Mouse (Mus musculus) telencephalon, adult 2 months (tissue): ENCODE results near the gene Acad9.
A peak's percentile ranks its signal among the peaks of the same experiment; 100 is the strongest.
"Not testable (repeated sequence)": the region's sequence is repeated elsewhere in the genome, so short reads cannot be mapped to it uniquely, and the experiment has no call there.

Source experiments
- DNase-seq: peaks from one replicate; pipeline ENCODE4 v3.0.0-alpha.2; 2011; ENCODE audit warnings: low read depth, low spot score

The Acad9 gene

DNA sequence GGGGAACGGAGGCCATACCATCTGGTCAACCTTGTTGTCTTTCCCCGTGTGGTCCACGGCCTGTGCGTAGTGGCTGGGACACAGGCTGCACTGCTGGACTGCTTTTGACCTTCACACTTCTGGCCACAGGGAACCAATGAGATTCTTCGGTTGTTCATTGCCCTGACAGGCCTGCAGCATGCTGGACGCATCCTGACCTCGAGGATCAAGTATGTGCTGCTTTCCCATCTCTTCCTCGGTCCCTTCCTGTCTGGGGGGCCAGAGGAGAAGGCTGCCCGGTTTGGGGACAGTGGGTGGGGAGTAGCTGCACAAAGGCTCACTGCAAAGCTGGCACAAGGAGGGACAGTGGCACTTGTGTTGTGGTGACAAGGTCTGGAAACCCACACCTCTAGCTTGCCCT lies 21.8 kb downstream of the Acad9 start:
- no peak for DNase-seq

DNA sequence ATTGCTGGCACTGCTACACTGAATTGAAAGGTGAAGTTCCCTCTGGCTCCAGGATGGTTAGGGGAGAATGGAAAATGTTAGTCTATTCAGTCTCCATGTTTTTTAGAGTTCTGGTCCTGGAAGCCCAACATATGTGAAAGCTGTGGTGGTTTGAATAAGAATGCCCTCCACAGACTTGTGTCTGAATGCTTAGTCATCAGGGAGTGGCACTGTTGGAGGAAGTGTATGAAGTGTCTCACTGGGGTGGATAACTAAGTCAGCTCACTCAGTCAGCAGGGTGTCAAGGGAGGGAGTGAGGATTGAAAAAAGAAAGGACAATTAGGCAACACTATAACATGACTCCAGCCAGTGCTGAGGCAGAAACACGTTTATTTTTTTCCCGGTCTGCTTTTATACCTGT lies 29.6 kb downstream of the Acad9 start:
- DNase-seq = no peak

DNA sequence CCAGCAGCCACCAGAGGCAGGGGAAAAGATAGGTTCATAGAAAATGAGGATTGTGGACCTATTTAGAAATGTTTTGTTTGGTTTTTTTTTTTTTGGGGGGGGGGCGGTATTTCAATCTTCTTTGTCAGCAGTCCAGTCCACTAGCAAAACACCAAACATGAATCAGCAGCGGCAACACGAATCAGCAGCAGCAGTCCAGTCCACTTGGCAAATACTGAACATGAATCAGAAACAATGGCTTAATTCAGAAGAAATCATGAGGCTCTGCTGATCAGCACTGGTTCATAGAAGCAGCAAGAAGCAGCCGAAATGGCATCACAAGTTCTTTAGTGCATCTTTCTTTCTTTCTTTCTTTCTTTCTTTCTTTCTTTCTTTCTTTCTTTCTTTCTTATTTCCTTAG lies 50.3 kb downstream of the Acad9 start:
- DNase-seq = no peak

DNA sequence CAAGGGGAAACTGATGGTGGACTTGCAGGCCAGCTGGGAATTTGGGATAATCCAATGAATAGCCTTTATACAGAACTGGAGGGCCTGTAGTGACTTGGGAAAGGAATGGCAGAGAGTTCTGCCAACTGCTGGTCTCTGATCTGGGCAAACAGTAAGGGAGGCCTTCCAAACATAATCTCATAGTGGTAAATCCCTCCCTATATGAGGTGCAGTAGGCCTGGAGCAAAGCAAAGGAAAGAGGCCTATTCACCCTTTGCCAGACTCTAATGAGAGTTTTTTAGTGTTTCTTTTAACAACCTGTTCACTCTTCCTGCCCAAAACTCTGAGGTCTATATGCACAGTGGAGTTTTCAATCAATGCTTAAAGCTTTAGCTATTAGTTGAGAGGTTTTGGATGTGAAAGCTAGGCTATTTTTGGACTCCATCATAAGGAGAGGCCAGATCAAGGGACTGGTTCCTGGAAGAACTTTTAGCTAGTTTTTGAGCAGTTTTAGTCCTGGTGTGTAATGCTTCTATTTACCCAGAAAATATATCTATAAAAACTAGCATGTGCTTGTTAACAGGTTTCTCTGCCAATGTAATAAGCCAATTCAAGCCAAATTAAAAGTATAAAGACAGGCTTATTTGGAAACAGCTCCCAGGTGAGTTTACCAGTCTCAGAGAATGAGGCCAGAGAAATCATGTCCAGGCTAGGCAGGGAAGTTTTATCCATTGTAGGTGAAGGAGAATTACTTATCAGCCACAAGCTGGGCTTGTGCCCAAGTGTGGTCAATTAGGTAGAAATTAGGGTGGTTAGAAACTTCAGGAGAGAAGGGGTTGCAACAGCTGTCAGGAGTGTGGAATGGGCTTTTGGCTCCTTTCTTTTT lies 54.1 kb downstream of the Acad9 start:
- DNase-seq = no peak

DNA sequence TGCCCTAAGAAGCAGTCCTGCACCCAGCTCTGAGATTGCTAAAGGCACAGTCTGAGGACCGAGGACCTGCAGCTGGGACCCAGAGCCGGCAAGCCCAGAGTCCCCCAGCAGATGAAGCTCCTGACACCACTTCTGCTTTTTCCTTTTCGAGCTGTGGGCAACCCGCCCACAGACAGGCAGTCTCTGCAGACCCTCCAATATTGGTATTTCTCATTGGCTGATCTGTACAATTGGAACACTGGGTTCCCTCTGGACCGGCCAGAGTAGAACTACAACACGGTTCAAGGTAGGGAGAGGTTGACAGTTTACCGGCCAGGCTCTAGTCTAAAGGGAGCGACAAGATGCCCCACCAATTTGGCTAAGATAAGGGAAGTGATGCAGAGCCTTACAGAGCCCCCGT lies 60.4 kb downstream of the Acad9 start:
- DNase-seq = not testable (repeated sequence)

DNA sequence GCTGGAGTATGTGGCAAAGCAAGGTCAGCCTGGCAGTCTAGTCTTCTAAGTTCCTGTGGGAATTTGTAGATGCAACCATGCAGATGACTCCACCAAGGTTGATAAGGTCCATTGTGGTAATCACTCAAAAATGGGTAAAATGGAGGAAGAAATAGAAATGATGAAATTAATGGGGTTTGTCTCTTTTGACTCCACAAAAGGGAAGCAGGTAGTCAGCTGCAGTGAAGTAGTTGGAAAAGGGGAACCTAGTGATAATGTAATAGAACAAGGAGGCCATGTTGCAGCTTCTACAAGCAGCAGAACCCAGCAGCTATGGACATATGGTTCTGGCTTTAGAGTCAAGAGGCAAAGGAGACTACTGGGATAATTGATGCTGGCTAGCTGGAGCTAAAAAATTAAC lies 70.4 kb downstream of the Acad9 start:
- DNase-seq = no peak

DNA sequence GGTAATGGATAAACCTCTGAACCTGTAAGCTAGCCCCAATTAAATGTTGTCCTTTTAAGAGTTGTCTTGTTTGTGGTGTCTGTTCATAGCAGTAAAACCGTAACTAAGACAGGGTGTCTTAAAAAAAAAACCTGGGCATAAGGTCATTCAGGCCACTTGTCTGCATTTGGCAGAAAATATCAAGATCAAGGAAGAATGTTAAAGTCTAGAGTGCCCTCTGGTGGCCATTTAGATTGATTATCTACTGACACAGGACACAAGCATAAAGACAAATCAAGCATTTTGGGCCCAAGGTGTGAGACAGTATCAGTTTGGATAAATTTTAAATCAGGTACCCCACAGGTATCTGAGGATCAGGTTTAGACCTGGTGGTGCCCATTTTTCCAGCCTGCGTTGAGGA lies 71.8 kb downstream of the Acad9 start:
- peak; percentile 6 for DNase-seq

DNA sequence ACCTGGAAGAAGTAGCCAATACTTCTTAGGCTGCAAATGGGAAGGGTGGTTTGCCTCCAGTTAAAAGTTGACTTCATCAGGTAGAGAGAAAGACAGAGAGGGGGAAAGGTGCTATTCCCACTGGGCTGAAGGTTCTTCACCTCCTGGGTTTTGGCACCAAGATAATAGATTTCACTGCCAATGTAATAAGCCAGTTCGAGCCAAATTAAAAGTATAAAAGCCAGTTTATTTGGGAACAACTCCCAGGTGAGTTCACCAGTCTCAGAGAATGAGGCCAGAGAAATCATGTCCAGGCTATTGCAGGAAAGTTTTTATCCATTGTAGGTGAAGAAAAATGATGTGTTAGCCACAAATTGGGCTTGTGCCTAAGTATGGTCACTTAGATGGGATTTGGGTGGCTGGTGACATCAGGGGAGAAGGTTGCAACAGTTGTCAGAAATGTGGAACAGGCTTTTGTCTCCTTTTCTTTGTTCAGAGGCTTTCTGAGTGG lies 72.4 kb downstream of the Acad9 start:
- DNase-seq = no peak

DNA sequence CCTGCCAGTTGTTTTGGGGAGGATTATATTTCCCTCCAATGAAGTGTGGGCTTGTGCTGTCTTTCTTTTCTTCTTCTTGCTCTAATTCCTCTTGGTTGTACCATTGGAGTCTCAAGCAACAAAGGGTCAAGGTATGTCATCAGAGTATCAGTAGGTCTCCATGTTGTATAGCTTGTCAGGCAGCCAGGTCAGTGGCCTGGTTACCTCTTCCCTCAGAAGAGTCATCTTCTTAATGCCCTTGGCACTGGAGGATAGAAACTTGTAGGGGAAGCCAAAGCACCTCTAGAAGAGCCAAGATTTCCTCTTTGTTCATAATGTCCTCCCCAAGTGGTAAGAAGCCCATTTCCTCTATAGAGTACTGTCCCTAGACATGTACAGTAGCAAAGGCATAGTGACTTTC lies 73.2 kb downstream of the Acad9 start:
- no peak for DNase-seq
